Mouse (Mus musculus) T-cell, adult 2 months (primary cell): Measurements from ENCODE around the gene Sptbn1.

Experiments used
- DNase-seq: peaks from one replicate; pipeline ENCODE4 v3.0.0; 2022; ENCODE audit warnings: low spot score

The Sptbn1 gene

GRCm38 (mm10) chr11:30129339-30129738 lies 138.6 kb downstream of the Sptbn1 start:
- DNase-seq = no peak

- peak; percentile 14 for DNase-seq
Observed at GRCm38 (mm10) chr11:30126840-30127239, 141.1 kb downstream of the Sptbn1 start.

- no peak for DNase-seq
Observed at GRCm38 (mm10) chr11:30118038-30118437, 149.9 kb downstream of the Sptbn1 start.

- DNase-seq = no peak
Observed at GRCm38 (mm10) chr11:30113631-30114030, 154.3 kb downstream of the Sptbn1 start.

DNA sequence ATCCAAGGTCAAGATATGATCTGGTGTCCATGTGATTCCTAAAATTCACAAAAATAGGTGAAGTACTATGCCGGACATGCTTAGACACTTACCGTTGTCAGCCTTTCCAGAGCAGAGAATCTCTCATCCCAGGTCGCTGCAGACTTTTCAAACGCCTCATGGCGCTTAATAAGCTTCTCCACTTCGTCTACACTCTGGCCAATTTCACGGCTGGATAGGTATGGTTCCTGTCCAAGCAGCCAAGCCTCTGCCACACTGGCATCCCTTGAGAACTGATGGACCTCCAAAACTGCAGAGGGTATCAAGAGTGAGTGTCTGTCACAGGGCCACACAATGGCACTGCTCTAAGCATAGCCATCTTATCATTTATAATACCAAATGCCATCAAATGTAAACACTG lies 157.3 kb downstream of the Sptbn1 start:
- DNase-seq = no peak

- no peak for DNase-seq
Observed at GRCm38 (mm10) chr11:30104177-30104576, 163.8 kb downstream of the Sptbn1 start.

- no peak for DNase-seq
Observed at GRCm38 (mm10) chr11:30102594-30102993, 165.4 kb downstream of the Sptbn1 start.

GRCm38 (mm10) chr11:30101796-30102195 lies 166.2 kb downstream of the Sptbn1 start:
- DNase-seq = no peak

GRCm38 (mm10) chr11:30101162-30101561 lies 166.8 kb downstream of the Sptbn1 start:
- no peak for DNase-seq

DNA sequence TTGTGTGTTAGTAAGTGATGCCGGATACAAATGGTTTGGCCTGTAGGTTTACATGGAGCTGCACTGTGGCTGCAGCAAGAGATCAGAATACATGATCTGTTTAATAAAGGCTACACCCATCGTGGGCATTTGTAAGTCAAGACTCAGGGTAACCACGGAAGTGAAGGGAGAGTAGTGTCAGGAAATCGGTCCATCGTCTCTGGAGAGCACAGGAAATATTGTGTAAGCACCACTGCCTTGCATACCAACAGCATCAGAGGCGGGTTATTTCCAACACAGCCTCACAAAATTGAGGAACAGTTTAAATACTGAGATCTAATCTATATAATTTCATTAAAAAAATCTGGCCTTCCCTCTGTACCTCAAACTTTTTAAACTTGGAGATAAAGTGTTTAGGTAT lies 168.1 kb downstream of the Sptbn1 start:
- DNase-seq = no peak

DNA sequence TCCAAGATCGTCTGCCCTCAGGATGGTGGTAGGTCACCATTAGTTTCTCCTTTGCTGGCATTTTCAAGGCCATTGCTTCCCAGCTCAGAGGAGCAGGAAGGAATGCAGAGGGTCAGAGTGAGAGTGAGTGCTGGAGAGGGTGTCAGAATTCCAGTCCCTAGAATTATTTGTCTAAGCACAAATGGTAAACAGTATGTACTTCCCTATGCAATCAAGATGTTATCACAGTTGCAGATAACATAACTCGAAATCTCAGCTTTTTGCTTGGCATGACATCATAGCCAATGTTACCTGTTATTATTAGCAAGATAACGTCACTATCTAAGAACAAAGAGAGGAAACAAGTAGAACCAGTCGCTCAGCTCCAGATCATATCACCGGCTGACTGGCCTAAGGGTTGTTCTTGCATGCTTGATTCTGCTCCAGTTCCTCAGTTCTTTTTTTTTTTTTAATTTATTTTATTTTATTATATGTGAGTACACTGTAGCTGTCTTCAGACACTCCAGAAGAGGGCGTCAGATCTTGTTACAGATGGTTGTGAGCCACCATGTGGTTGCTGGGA lies 172.7 kb downstream of the Sptbn1 start:
- DNase-seq = no peak

- DNase-seq = peak; percentile 7
Observed at GRCm38 (mm10) chr11:30091892-30092291, 176.1 kb downstream of the Sptbn1 start.

DNA sequence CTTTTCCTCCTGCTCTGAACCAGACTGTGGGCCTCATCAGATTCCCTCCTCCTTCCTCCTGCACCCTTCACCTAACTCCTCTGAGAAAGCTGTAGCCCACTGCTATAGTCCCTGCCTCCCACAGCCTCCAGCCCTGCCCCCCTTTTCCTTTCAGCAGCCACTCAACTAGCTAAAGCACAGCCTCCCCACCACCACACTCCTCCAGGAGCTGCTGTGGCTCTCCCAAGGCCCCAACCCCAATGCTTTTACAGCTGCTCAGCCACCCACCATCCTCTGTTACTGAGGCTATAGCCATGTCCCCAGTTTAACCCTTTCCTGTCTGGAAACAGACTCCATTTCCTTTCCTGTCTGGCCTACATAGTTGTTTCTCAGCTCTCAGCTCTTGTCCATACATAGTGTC lies 182.9 kb downstream of the Sptbn1 start:
- DNase-seq = no peak

GRCm38 (mm10) chr11:30057299-30057698 lies 210.7 kb downstream of the Sptbn1 start:
- DNase-seq = no peak
